Mouse (Mus musculus) bone marrow macrophage, adult 2 months (primary cell): ENCODE measurements around the gene Itih4.
A peak's percentile ranks its signal among the peaks of the same experiment; 100 is the strongest.

Experiments
- CTCF ChIP-seq: IDR thresholded peaks from 2 replicates; pipeline ENCODE4 v1.5.1; 2012; ENCODE audit warnings: low read depth, mild to moderate bottlenecking, low read length, moderate library complexity
- POLR2A ChIP-seq: IDR thresholded peaks from 2 replicates; pipeline ENCODE4 v1.6.1; 2012; ENCODE audit warnings: mild to moderate bottlenecking, low read depth, low read length, borderline replicate concordance

- TF ChIP-seq POLR2A: no peak
- TF ChIP-seq CTCF: peak; percentile 51
These were observed 2.0 kb downstream of the Itih4 start for GRCm38 (mm10) chr14:30888271-30888732.
